Mouse (Mus musculus) spleen, adult 2 months (tissue): ENCODE measurements around the gene Npas3. TPM values are rescaled to one million over a fixed set of nuclear protein-coding genes. Genes with fewer than 3 reads are reported as not detected.

Experiments used
- DNase-seq, 2 experiments: peaks; one replicate each; pipeline versions ENCODE4 v3.0.0 to v3.0.0-alpha.2; 2012 to 2021; ENCODE audit warnings: low spot score in 2 of 2, low read depth in 1 of 2
- H3K27ac ChIP-seq: fragments of 200-500 bp; 2 replicates; pipeline ENCODE4 v1.5.1; 2012; ENCODE audit warnings: low read length, inconsistent platforms; ENCODE audit not compliant: insufficient read depth
- H3K27me3 ChIP-seq: fragments of 200-500 bp; 2 replicates; pipeline ENCODE4 v1.6.1; 2012; ENCODE audit warnings: mild to moderate bottlenecking, moderate library complexity, low read length, inconsistent platforms; ENCODE audit not compliant: control insufficient read depth, insufficient read depth
- H3K36me3 ChIP-seq: fragments of 200-500 bp; 2 replicates; pipeline ENCODE4 v1.6.1; 2012; ENCODE audit warnings: mild to moderate bottlenecking, low read length, inconsistent platforms; ENCODE audit not compliant: control insufficient read depth, insufficient read depth
- H3K4me1 ChIP-seq: fragments of 200-500 bp; 2 replicates; pipeline ENCODE4 v1.6.1; 2011; ENCODE audit warnings: inconsistent platforms; ENCODE audit not compliant: control insufficient read depth, insufficient read depth, insufficient read length
- H3K4me3 ChIP-seq: fragments of 200-500 bp; 2 replicates; pipeline ENCODE4 v1.5.1; 2011; ENCODE audit warnings: mild to moderate bottlenecking, inconsistent platforms; ENCODE audit not compliant: insufficient read depth, insufficient read length; ENCODE audit errors: extremely low read depth
- CTCF ChIP-seq: fragments of 200-500 bp; IDR thresholded peaks from 2 replicates; pipeline ENCODE4 v1.5.1; 2011; ENCODE audit warnings: mild to moderate bottlenecking, inconsistent platforms; ENCODE audit not compliant: insufficient read depth, insufficient read length, insufficient replicate concordance; ENCODE audit errors: extremely low read depth
- POLR2A ChIP-seq: fragments of 200-500 bp; IDR thresholded peaks from 2 replicates; pipeline ENCODE4 v1.6.1; 2011; ENCODE audit warnings: low read depth, low read length, inconsistent platforms
- WGBS: fragments of 180-500 bp; shearing (Covaris S2); methylation state at CpG from one replicate; pipeline ENCODE4 v1.1.7; 2018; 5-methylcytosine and 5-hydroxymethylcytosine counted together
- polyA plus RNA-seq: library from polyadenylated mRNA; depleted of rRNA; stranded (reverse); fragments of >200 nt; gene quantifications from 2 replicates; pipeline ENCODE4 v1.2.3, GENCODE M21; 2012

Npas3 gene
- polyA plus RNA-seq, 1 experiment = 0.26 TPM

GRCm38 (mm10) chr12:53410647-53411046, 162.2 kb downstream of the Npas3 start:
- Histone ChIP-seq H3K4me1 (no peaks in the 10 kb centered on the region), H3K36me3 (no peaks in the 10 kb centered on the region), H3K27me3 (no peaks in the 10 kb centered on the region), H3K27ac (no peak overlapping the region), H3K4me3 (no peak overlapping the region)
- no peak for DNase-seq
- 88% methylated on average over 2 of the region's 2 CpGs for WGBS
- TF ChIP-seq CTCF (no peak), POLR2A (no peak)

DNA sequence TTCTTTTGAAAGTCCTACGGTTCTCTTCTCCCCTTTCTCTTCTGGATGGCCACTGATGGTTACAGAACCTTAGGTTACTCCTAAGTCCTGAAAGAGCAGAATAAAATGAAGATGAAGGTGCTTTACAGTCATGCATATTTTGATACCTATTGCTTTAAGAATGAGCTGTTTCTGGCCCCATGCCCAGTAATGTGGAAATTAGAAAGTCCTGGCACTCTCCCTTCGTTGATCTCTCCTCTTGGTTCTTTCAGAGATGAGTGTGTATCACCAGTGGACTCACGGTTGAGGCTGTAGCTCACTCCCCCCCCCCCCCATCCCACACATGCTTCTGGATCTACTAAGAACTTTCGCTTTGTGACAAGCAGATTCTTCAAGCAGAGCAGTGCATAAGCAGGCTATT, 167.6 kb downstream of the Npas3 start:
- Histone ChIP-seq H3K4me3 (no peak overlapping the region), H3K36me3 (no peaks in the 10 kb centered on the region), H3K27me3 (no peaks in the 10 kb centered on the region), H3K27ac (no peak overlapping the region), H3K4me1 (no peaks in the 10 kb centered on the region)
- WGBS = 76% methylated on average over 4 of the region's 4 CpGs
- no peak for DNase-seq
- no peak for TF ChIP-seq CTCF
- no peak for TF ChIP-seq POLR2A

- Histone ChIP-seq H3K27me3 (no peaks in the 10 kb centered on the region), H3K36me3 (no peaks in the 10 kb centered on the region), H3K4me3 (no peak overlapping the region), H3K4me1 (no peaks in the 10 kb centered on the region), H3K27ac (no peak overlapping the region)
- no peak for DNase-seq
- WGBS = 80% methylated on average over 4 of the region's 4 CpGs
- no peak for TF ChIP-seq POLR2A
- TF ChIP-seq CTCF = no peak
These were observed 173.2 kb downstream of the Npas3 start for GRCm38 (mm10) chr12:53421701-53422100.

- no peaks in the 10 kb centered on the region for H3K4me1 ChIP-seq
- no peaks in the 10 kb centered on the region for H3K27me3 ChIP-seq
- no peak overlapping the region for H3K4me3 ChIP-seq
- no peak overlapping the region for H3K27ac ChIP-seq
- TF ChIP-seq CTCF (no peak), POLR2A (no peak)
- no peak for DNase-seq
- H3K36me3 ChIP-seq = no peaks in the 10 kb centered on the region
- 74% methylated on average over 2 of the region's 2 CpGs for WGBS
These were observed 175.2 kb downstream of the Npas3 start for GRCm38 (mm10) chr12:53423631-53424030.

- TF ChIP-seq POLR2A = no peak
- TF ChIP-seq CTCF = no peak
- no peaks in the 10 kb centered on the region for H3K36me3 ChIP-seq
- no peak overlapping the region for H3K4me3 ChIP-seq
- 84% methylated on average over 2 of the region's 2 CpGs for WGBS
- no peaks in the 10 kb centered on the region for H3K4me1 ChIP-seq
- no peaks in the 10 kb centered on the region for H3K27me3 ChIP-seq
- no peak for DNase-seq
- no peak overlapping the region for H3K27ac ChIP-seq
These were observed 177.5 kb downstream of the Npas3 start for GRCm38 (mm10) chr12:53426006-53426405.

- H3K36me3 ChIP-seq = no peaks in the 10 kb centered on the region
- no peak overlapping the region for H3K27ac ChIP-seq
- WGBS = 89% methylated on average over 10 of the region's 10 CpGs
- no peak overlapping the region for H3K4me3 ChIP-seq
- H3K27me3 ChIP-seq = no peaks in the 10 kb centered on the region
- TF ChIP-seq POLR2A (no peak), CTCF (no peak)
- DNase-seq = no peak
- H3K4me1 ChIP-seq = no peaks in the 10 kb centered on the region
These were observed 178.7 kb downstream of the Npas3 start for GRCm38 (mm10) chr12:53427153-53427552.

DNA sequence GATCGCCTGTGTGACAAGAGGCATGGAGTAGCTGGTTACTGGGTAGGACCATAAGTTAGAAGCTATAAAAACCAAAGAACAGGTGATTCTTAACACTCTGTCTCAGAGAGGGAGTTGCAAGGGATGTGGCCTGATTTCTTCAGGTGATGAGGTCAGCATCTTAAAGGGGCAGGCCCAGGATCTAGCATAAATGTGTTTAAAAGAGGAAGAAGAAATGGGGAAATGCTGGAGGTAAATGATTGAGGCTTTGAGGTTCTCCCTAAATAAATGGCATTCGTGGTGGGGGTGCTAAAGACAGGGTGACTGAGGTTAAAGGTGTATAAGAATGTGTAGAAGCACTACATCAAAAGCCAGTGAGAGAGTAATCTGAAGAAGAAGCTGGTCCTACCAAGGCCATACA, 193.6 kb downstream of the Npas3 start:
- WGBS = 47% methylated on average over 2 of the region's 2 CpGs

More for the DNA sequence above, 193.6 kb downstream of the Npas3 start:
- Histone ChIP-seq H3K36me3 (no peaks in the 10 kb centered on the region), H3K4me1 (no peaks in the 10 kb centered on the region), H3K4me3 (no peak overlapping the region), H3K27ac (no peak overlapping the region), H3K27me3 (no peaks in the 10 kb centered on the region)
- TF ChIP-seq POLR2A = no peak
- TF ChIP-seq CTCF = no peak
- no peak for DNase-seq
